Mouse (Mus musculus) limb, embryonic 11.5 days (tissue): ENCODE results near the gene Fbxw11. TPM values are rescaled to one million over a fixed set of nuclear protein-coding genes. Genes with fewer than 3 reads are reported as not detected.

Experiments
- ATAC-seq: fragments of 200-750 bp; cut with Nextera tagmentation; 2 replicates; pipeline ENCODE4 v1.8.0; 2017; ENCODE audit warnings: low read depth; ENCODE audit not compliant: insufficient number of reproducible peaks, low FRiP score, low TSS enrichment
- DNase-seq: peaks from one replicate; pipeline ENCODE4 v3.0.0-alpha.2; 2015; ENCODE audit warnings: low spot score
- H3K27ac ChIP-seq: fragments of 300-500 bp; sonication (generic); replicated peaks from 2 replicates; pipeline ENCODE4 v1.5.1; 2014; ENCODE audit warnings: low read depth, mild to moderate bottlenecking, low read length
- H3K27me3 ChIP-seq: fragments of 300-500 bp; sonication (generic); 2 replicates; pipeline ENCODE4 v1.6.1; 2014; ENCODE audit warnings: mild to moderate bottlenecking, low read length, mixed read lengths; ENCODE audit not compliant: control insufficient read depth, insufficient read depth
- H3K36me3 ChIP-seq: fragments of 300-500 bp; sonication (generic); 2 replicates; pipeline ENCODE4 v1.6.1; 2014; ENCODE audit warnings: mild to moderate bottlenecking, low read length, moderate library complexity, mixed read lengths; ENCODE audit not compliant: control insufficient read depth, insufficient read depth
- H3K4me1 ChIP-seq: fragments of 300-500 bp; sonication (generic); 2 replicates; pipeline ENCODE4 v1.6.1; 2014; ENCODE audit warnings: low read length, mixed read lengths; ENCODE audit not compliant: control insufficient read depth, insufficient read depth
- H3K4me2 ChIP-seq: fragments of 300-500 bp; sonication (generic); 2 replicates; pipeline ENCODE4 v1.6.1; 2014; ENCODE audit warnings: low read depth, mild to moderate bottlenecking, moderate library complexity; ENCODE audit not compliant: severe bottlenecking
- H3K4me3 ChIP-seq: fragments of 300-500 bp; sonication (generic); 2 replicates; pipeline ENCODE4 v1.5.1; 2014; ENCODE audit warnings: low read depth, low read length
- H3K9ac ChIP-seq: fragments of 300-500 bp; sonication (generic); 2 replicates; pipeline ENCODE4 v1.6.1; 2014; ENCODE audit warnings: mild to moderate bottlenecking, low read length
- H3K9me3 ChIP-seq: fragments of 300-500 bp; sonication (generic); 2 replicates; pipeline ENCODE4 v1.6.1; 2016; ENCODE audit warnings: low read length; ENCODE audit not compliant: control insufficient read depth
- WGBS: fragments of 180-500 bp; shearing (Covaris S2); extraction: QIAGEN DNeasy Blood & Tissue Kit; methylation state at CpG from one replicate; pipeline ENCODE4 v1.1.7; 2014; 5-methylcytosine and 5-hydroxymethylcytosine counted together
- polyA plus RNA-seq: library from polyadenylated mRNA; unstranded; fragments of >200 nt; fragmentation: Nextera tagmentation; extraction: Ambion mirVana; gene quantifications from 2 replicates; pipeline ENCODE4 v1.2.1, GENCODE M21; 2014

Fbxw11 gene
- polyA plus RNA-seq, 1 experiment from 2014 or later = 92.6 TPM

DNA sequence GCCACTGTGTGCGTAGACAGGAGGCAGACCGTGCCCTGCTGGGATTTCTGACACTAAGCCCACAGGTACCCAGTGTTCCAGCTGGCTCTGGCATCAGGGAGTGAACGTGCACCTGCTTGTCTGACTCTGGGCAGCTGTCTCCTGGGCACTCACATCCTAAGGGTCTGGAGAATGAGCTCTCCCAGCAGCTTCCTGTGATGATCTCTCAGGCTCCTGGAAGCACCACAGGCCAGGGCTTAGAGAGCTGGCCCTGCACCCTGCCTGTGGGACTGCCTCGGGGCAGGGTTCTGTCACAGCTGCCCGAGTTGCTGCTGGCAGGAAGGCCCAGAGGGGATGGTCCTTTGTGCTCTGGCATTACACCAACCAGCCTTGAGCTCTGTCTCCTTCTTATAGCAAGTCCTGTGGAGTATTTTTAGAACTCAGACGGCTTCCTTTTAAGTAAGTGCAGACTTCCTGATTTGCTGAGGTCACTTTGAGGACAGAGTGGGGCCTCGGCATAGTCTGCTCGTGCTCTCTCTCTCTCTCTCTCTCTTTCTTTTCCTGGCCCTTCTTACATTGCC lies 23.2 kb upstream of the Fbxw11 start:
- peak; percentile 38 for DNase-seq
- no peaks in the 10 kb centered on the region for H3K9me3 ChIP-seq
- peak overlapping the region; percentile 52; the same call in 1 of the 2 replicates for H3K27ac ChIP-seq
- ATAC-seq = peak; percentile 22; the same call in 1 of the 2 replicates
- H3K27me3 ChIP-seq = no peaks in the 10 kb centered on the region
- H3K4me1 ChIP-seq = peaks cover 13% of the 10 kb centered on the region
- no peaks in the 10 kb centered on the region; the same call in 1 of the 2 replicates for H3K36me3 ChIP-seq
- H3K4me3 ChIP-seq = no peak overlapping the region
- no peak overlapping the region for H3K9ac ChIP-seq
- 42% methylated on average over 8 of the region's 8 CpGs for WGBS
- no peak overlapping the region for H3K4me2 ChIP-seq

DNA sequence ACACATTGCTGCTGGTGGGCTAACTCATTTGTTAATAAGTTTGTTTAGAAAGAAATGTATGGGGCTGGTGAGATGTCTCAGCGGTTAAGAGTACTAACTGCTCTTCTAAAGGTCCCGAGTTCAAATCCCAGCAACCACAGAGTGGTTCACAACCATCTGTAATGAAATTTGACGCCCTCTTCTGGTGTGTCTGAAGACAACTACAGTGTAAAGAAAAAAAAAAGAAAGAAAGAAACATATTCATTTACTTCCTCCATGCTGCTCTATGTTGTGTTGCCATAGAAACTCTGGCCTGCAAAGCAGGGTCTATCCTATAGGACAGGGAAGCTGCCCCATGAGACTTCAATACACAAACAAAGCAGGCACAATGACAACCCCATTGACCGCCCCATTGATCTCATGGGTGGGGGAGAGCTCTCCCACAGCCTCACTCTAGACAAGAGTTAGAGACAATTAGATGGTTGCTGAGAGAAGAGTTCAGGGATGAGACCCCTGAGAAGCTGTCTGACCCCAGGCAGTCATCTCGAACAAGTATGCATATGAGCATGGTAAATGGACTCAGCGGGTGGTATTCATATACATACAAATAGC lies 22.6 kb upstream of the Fbxw11 start:
- Histone ChIP-seq H3K9me3 (no peaks in the 10 kb centered on the region), H3K4me3 (no peak overlapping the region), H3K27me3 (no peaks in the 10 kb centered on the region), H3K4me2 (no peak overlapping the region), H3K9ac (no peak overlapping the region), H3K4me1 (peaks cover 13% of the 10 kb centered on the region), H3K36me3 (no peaks in the 10 kb centered on the region; the same call in 1 of the 2 replicates), H3K27ac (no peak overlapping the region)
- ATAC-seq (no peak), DNase-seq (no peak)
- WGBS = 89% methylated on average over 6 of the region's 6 CpGs

DNA sequence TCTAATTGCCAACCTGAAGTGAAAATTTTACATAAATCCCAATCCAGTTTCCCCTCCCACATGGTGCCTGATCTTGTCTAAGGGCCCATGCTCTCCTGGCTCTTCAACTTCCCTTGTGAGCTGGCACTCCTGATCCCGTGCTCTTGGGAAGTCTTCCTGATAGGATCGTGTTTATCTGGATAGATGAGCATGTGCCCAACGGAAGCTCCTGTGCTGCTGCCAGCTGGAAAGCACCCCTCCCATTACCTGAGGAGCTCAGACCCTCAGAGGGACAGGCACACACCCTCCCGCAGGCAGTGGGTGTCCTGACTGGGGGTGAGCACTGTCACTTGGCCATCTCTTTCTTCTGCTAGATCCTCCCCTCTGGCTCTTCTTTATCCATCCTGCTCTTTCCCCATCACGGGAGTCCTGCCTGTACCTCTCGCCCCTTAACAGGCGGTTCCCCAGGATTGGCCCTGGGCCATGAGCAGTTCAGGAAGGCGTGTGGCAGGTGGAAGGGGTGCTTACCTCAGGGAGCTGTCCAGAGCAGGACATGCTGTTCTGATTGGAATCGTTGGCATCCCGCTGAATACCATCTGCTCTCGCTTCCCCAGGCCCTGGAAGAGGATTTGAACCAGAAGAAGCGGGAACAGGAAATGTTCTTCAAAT lies 20.6 kb upstream of the Fbxw11 start:
- 85% methylated on average over 12 of the region's 12 CpGs for WGBS

DNA sequence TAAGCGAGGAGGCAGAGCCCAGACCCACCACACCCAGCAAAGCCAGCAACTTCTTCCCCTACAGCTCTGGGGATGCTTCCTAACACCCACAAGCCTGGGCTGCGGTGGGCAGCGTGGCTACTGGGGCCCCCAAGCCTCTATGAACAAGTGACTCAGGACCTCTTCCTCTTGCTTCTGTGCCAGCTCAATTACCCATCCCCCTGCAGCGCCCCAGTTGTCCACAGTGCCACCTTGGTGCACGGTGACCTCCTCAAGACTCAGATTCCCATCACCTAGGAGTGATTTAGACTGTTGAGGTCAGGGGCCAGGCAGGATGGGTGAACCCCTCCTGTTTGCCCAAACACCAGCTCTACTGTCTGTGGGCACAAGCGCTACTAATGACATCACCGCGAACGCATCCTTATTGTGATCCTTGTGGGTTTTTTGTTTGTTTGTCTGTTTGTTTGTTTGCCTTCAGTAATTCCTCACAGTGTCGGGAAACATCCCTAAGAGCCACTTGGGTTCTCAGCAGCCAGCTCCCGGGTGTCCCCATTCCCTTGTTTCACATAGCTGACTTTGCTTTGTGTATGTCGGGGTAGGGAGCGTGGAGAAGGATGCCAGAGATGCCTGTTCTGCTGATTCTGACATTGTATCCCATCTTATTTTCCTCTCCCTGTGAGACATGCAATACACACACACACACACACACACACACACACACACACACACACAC lies 19.9 kb upstream of the Fbxw11 start:
- WGBS = 84% methylated on average over 13 of the region's 13 CpGs
- H3K9ac ChIP-seq = no peak overlapping the region
- H3K4me3 ChIP-seq = no peak overlapping the region
- DNase-seq = no peak
- H3K4me1 ChIP-seq = peaks cover 5% of the 10 kb centered on the region
- H3K27me3 ChIP-seq = no peaks in the 10 kb centered on the region
- no peak for ATAC-seq
- H3K36me3 ChIP-seq = no peaks in the 10 kb centered on the region
- H3K4me2 ChIP-seq = no peak overlapping the region
- H3K27ac ChIP-seq = no peak overlapping the region
- H3K9me3 ChIP-seq = no peaks in the 10 kb centered on the region

More for the DNA sequence above, 20.6 kb upstream of the Fbxw11 start:
- DNase-seq (no peak), ATAC-seq (no peak)
- Histone ChIP-seq H3K27me3 (no peaks in the 10 kb centered on the region), H3K4me2 (no peak overlapping the region), H3K4me1 (peaks cover 5% of the 10 kb centered on the region), H3K4me3 (no peak overlapping the region), H3K9ac (no peak overlapping the region), H3K9me3 (no peaks in the 10 kb centered on the region), H3K36me3 (no peaks in the 10 kb centered on the region), H3K27ac (no peak overlapping the region)

DNA sequence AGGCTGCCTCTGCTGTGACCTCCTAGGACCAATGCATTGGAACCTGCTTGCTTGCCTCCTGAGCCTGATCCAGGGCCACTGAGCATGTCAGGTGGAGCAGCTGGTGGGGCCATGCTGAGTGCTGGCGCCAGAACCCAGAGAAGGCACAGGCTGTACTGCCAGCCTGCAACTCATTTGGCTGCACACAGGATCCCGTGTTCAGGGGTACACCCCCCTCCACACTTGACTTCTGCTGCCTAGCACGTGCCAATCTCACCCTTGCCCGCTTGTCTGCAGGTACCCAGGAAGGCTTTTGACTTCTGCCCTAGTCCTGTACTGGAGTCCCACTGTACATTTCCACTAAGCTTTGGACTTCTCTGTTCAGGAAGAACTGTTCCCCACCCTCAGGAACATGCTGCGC lies 19.3 kb upstream of the Fbxw11 start:
- Histone ChIP-seq H3K9me3 (no peaks in the 10 kb centered on the region), H3K4me1 (peaks cover 5% of the 10 kb centered on the region), H3K36me3 (no peaks in the 10 kb centered on the region), H3K4me2 (no peak overlapping the region), H3K9ac (no peak overlapping the region), H3K27me3 (no peaks in the 10 kb centered on the region), H3K4me3 (no peak overlapping the region), H3K27ac (no peak overlapping the region)
- ATAC-seq (no peak), DNase-seq (no peak)
- 83% methylated on average over 5 of the region's 5 CpGs for WGBS

DNA sequence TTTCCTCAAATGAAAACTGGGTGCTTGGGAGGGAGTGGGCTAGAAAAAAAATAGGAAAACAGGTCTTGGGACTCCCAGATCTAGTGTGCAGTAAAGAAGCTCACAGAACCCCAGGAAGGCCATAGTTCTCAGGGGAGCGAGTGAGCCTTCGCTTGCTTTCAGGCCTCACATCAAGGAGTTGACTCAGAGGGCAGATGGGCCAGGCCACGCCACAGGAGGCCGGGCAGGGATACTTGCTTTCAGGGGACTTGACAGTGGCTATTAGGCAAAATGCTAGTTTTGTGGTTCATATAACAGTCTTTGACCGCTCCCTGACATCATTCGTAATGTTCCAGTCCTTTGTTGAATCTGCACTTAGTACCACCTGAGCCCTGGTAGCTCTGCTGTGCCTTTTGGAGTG lies 18.6 kb upstream of the Fbxw11 start:
- no peaks in the 10 kb centered on the region for H3K27me3 ChIP-seq
- no peak for ATAC-seq
- 71% methylated on average over 6 of the region's 6 CpGs for WGBS
- H3K9me3 ChIP-seq = no peaks in the 10 kb centered on the region
- no peak overlapping the region for H3K27ac ChIP-seq
- no peak overlapping the region for H3K4me2 ChIP-seq
- DNase-seq = no peak
- H3K4me1 ChIP-seq = peaks cover 5% of the 10 kb centered on the region
- H3K9ac ChIP-seq = no peak overlapping the region
- no peaks in the 10 kb centered on the region for H3K36me3 ChIP-seq
- H3K4me3 ChIP-seq = no peak overlapping the region

DNA sequence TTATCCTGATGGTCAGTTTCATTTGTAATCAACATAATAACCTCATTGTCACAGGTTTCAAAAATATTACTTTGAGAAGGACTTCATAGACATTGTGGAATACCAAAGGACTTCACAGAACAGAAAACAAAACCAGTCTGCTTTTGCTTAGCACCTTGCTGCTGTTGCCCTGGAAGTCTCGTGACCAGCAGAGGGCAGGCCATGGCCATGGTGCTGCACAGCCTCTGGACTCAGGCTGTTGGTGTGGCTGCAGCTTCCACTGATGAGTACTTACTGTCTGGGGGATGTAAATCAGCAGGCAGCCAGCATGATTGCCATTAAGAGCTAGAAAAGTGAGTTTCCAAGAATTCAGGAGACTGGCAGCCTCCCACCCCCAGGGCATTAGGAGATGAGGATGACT lies 16.8 kb upstream of the Fbxw11 start:
- no peaks in the 10 kb centered on the region for H3K9me3 ChIP-seq
- ATAC-seq = no peak
- peak; percentile 50 for DNase-seq

DNA sequence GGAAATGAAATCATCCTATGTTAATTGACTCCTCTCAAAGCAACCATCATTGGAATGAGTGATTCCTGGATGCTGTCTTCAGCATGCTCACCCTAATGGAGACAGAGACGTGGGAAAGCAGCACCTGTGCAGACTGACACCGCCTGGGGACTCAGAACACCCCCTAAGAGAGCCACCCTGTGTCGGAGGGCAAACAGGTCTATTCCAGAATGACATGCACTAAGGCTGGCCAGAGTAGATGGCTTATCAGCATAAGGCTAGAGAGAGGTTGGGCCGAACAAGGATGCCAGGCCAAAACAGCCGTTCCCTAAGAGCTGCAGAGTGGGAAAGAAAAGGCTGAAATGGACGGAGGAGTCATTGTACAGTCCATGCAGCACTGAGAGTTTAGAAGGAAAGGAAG lies 16.4 kb upstream of the Fbxw11 start:
- DNase-seq (no peak), ATAC-seq (no peak)
- Histone ChIP-seq H3K27me3 (no peaks in the 10 kb centered on the region), H3K4me2 (no peak overlapping the region), H3K36me3 (no peaks in the 10 kb centered on the region), H3K4me1 (no peaks in the 10 kb centered on the region), H3K9ac (no peak overlapping the region), H3K27ac (no peak overlapping the region), H3K4me3 (no peak overlapping the region), H3K9me3 (no peaks in the 10 kb centered on the region)
- WGBS = 83% methylated on average over 6 of the region's 6 CpGs

More for the DNA sequence above, 16.8 kb upstream of the Fbxw11 start:
- Histone ChIP-seq H3K27ac (no peak overlapping the region), H3K4me1 (no peaks in the 10 kb centered on the region), H3K4me3 (no peak overlapping the region), H3K9ac (no peak overlapping the region), H3K36me3 (no peaks in the 10 kb centered on the region), H3K27me3 (no peaks in the 10 kb centered on the region), H3K4me2 (no peak overlapping the region)
- 63% methylated on average over 1 of the region's 1 CpGs for WGBS
